Mouse (Mus musculus): Measurements from ENCODE around the gene Bpifb6.

The Bpifb6 gene

GRCm38 (mm10) chr2:153900088-153900487 lies at the start of gene Bpifb6:
Gene Bpifb6 (plus strand): TSS chr2:153900388.
- DNase-seq (ENCODE audit: low spot score): no peak

DNA sequence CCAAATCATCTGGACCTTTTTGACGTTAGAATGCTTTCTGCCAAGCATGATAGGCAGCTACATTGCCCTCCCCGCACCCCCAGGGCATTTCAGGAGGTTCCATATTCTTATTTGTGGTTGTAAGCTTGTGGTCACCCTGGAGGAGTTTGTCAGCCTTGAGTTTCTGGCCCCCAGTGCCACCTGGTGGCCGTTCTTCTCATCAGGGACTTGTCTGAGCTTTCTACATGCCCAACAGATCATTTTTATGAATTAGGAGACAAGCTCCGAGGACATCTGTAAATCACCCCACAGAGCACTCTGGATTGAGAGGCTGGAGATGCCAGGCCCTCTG lies 49.2 kb upstream of the Bpifb6 start:
- DNase-seq (ENCODE audit: low spot score): no peak

DNA sequence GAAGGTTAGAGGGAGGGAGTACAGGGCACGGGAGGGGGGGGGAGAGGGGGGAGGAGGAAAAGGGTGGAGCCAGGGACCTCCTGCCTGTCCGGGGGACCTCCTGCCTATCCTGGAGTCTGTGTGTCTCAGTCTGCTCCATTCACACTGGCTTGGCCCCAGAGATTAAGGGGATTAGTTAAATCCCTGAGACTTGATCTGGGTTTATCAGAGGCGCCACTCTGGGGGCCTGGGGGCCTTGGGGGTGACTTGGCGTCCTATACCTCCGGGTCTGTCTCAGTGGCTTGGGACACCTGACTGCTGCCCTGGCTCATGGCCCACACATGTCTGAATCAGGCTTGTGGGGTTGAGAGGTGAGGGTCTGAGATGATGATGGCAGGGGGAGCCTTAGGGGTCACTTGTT lies 46.6 kb upstream of the Bpifb6 start:
- no peak for DNase-seq (ENCODE audit: low spot score)

- DNase-seq (ENCODE audit: low spot score): no peak
Observed at GRCm38 (mm10) chr2:153859581-153859980, 40.6 kb upstream of the Bpifb6 start.

DNA sequence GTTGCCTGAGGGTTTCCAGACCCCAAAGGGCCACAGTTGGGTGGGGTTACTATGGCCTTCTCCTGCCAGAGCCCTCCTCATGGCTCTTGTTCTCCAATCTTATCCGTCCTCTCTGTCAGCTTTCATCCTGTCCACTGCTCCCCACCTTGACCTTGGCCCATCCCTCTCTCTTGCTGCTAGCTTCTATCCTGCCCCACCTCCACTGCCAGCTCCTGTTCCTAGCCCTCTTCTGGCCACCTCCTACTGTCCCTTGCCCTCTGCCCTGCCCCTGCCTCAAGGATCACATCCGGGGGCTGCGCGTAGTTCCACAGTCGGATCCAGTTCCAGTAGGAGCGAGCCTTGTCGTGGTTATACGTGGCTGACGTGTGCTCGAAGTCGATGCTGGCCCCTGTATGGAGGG lies 39.9 kb upstream of the Bpifb6 start:
- no peak for DNase-seq (ENCODE audit: low spot score)

DNA sequence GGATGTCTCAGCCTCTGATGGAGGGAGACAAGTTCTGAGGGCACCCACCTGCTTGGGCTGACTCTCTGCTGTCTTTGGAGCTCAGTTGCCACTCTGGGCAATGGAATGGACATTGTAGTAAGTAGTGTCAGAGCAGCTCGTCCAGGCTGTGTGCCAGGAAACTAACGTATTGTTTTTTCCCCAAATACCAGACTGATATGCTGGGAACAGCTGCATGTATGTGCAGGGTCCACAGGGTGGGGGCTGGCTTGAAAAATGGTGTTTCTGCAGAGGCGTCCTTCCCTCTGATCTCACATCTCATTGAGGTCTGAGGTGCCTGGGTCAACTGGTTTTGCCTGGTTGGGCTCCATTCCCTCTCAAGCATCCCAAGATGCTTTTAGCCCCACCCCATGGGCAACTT lies 39.5 kb upstream of the Bpifb6 start:
- DNase-seq (ENCODE audit: low spot score): no peak

GRCm38 (mm10) chr2:153861960-153862359 lies 38.2 kb upstream of the Bpifb6 start:
- no peak for DNase-seq (ENCODE audit: low spot score)

GRCm38 (mm10) chr2:153870984-153871383 lies 29.2 kb upstream of the Bpifb6 start, which contains the start of gene Sun5:
Gene Sun5 (minus strand): TSS chr2:153871084.
- no peak for DNase-seq (ENCODE audit: low spot score)

DNA sequence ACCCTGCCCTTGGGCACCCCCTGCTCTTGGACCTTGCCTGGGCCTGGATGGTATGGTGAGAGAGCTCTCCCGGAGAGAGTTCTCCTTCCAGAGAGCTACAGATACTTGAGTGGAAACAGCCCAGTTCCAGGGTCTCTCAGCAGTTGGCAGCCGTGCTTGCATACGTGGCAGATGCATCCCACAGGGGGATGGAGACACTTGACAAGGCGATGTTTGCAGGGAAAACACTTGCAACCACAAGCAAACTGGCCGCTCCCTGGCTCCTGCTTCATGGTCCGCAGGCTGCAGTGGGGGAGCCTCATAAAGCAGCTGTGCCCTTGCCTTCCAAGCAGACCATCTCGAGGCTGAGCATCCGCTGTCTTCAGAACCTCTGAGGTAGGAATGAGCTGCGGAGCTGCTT lies 25.4 kb upstream of the Bpifb6 start, which contains the start of gene Bpifb2:
TSS of gene Bpifb2 (plus strand) at position 301 of the 400 bp plus-strand sequence.
- no peak for DNase-seq (ENCODE audit: low spot score)

- DNase-seq (ENCODE audit: low spot score): no peak
Observed at GRCm38 (mm10) chr2:153899111-153899510, 1.1 kb upstream of the Bpifb6 start.

DNA sequence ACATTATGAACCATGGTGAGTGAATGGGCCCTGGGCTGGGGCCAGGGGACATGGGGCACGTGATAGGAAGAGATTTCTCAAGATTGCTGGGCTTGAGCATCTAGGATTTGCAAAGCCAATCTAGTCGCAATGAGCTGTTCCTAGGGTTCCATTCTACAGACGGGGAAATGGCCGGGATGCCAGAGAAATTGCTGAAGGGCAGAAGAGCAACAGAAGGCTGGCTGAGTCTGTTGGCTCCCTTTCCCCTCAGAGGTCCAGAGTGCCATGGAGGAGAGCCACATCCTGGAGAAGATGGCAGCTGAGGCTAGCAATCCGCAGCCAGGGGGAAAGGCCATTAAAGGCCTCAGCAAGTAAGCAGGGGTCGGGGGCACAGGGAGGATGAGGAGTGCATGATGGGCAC lies 2.5 kb downstream of the Bpifb6 start:
- no peak for DNase-seq (ENCODE audit: low spot score)

GRCm38 (mm10) chr2:153906626-153907025 lies 6.4 kb downstream of the Bpifb6 start:
- DNase-seq (ENCODE audit: low spot score): no peak

DNA sequence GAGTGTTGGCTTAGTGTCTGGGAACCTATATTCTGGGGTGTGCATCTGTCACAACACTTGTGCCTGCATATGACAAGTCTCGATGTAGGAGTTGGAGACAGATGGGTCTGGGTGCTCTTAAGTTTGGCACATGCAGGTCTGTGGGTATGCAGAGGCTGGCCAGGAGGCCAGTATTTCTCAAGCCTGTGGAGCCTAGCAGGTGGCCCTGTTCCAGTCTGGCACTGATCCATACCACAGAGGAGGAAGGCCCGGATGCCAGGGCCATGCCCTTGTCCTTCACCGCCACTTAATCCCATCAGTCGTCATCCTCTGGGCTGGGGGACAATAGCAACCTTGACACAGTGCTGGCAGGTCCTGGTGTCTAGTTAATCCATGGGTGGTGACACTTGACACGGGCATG lies 14.0 kb downstream of the Bpifb6 start:
- no peak for DNase-seq (ENCODE audit: low spot score)

GRCm38 (mm10) chr2:153917930-153918329 lies 17.7 kb downstream of the Bpifb6 start, which contains the start of gene Bpifb3:
Gene Bpifb3 (plus strand): TSS chr2:153918230.
- DNase-seq (ENCODE audit: low spot score): no peak

DNA sequence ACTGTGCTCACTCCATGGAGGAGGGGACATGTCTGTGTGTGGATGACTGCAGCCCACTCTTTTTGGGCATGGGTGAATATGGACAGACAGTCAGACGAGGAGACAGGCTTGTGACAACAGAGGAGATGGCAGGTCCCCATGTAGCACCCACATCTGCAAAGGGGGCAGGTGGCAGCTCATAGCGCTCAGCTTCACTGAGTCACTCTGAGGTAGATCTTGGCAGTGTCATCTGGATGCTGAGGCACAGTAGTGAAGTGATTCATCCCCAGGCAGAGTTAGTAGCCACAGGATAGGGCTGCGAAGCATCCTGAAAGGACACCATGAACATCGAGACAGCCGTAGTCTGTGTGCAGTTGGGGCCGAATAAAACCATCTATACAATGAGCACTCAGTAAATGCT lies 21.1 kb downstream of the Bpifb6 start:
- DNase-seq (ENCODE audit: low spot score): no peak

DNA sequence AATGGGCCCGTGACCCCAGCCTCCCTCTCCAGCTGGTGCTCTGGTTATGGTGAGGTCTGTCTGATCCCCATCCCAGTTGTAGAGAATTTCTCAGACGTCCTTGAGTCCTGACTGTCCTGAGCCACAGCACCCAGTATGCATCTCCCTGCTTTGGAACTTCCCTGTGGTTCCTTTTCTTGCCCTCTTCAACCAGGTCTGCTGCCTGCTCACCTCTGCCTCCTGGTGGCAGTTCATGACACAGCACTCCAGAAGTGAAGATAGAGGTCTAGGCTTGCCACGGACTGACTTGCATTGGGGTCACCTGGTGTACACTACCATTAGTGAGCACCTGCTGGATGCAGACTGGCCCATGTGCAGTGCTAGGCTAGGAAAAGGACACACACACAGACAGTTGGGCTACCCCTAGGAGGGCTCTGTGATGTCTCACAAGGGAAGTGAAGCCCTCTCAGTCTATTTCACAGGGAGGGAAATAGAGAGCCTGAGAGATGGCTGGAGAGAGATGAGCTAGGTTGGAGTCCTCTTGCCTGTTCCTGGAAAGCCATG lies 29.8 kb downstream of the Bpifb6 start:
- DNase-seq (ENCODE audit: low spot score): no peak

DNA sequence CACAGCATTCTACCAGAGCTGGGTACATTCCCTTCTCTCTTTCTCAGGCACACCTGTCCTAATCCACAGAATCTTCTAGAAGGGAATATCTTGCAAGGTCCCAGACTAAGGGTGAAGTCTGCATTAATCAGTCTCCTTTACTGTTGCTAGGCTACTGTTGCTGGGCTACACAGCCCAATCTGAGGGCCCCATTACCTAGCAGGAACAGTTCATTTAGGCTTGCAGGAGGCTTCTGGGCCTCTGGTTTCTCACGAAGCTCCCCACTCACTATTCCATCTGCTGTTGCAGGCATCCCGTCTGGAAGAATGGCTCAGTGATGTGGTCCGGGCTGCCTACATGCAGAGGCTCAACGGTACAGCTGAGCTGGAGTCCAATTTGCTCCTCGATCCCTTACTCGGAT lies 30.9 kb downstream of the Bpifb6 start:
- DNase-seq (ENCODE audit: low spot score): no peak

GRCm38 (mm10) chr2:153933311-153933710 lies 33.1 kb downstream of the Bpifb6 start:
- DNase-seq (ENCODE audit: low spot score): no peak

DNA sequence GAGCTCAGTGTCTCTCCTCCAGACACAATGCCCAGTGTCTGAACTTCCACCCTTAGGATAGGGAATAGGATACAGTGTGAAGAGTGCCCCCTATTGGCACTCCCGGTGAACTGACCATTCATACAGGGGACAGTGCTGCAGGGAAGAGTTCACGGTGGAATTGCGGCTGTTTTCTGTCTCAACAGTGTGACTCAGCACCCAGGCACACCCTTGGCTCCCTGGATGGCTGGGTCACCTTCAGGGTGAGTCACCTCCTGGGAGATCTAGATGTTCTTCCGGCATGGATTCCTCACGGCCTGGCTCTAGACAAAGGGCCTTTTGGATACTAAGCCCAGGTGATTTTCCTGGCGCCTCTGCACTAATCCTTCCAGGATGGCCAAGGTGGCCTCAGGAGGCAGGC lies 35.2 kb downstream of the Bpifb6 start:
- DNase-seq (ENCODE audit: low spot score): no peak

DNA sequence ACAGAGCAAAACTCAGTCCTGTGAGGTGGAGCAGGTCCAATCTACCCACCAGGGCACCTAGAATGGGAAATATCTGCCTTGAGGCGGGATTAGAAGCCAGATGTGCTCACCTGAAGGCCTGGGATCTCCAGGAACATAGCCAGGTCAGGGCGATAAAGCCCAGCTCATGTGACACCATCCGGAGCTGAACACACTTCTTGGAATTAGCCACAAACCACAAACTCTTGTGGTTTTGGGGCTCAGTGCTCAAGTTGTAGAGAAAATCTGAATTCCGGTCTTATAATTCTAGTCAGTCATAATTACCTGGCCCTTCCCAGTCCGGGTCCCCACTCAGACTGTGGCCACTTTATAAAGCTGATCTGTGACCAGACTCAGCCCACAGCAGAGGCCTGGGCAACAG lies 37.7 kb downstream of the Bpifb6 start, which contains the start of gene Bpifb4:
TSS of gene Bpifb4 (plus strand) at position 370 of the 400 bp plus-strand sequence.
- no peak for DNase-seq (ENCODE audit: low spot score)

DNA sequence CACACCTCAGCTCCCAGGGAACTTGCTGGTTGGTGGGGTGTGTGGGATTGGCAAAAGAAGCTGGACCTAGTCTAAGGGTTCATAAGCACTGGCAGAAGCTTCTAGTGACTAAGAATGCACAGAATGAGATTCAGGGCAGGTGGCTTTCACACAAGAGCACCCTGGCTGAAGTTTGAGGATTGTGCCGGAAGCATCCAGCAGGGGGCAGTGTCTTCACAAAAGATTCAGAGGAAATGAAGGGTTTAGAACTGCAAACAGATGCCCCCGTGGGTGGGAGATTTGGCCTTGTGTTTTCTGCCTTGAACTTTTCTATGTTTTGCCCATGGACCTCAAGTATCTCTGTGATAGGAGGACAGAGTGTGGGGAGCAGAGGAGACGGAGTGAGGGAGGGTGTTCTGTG lies 43.3 kb downstream of the Bpifb6 start:
- DNase-seq (ENCODE audit: low spot score): peak; percentile 14

DNA sequence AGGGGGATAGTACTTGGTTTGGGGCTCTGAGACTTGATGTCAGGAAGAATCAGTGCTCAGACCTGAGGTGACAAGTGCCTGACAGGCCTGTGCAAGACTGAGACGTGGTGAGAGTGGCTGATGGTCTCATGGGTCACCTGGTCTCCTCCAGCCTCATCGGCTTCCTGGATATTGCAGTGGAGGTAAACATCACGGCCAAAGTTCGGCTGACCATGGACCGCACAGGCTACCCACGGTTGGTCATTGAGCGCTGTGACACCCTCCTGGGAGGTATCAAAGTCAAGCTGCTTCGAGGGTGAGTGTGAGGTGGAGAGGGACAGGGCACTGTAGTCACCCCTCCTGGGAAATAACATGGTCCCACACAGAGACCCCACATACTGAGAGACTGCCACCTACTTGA lies 44.4 kb downstream of the Bpifb6 start:
- DNase-seq (ENCODE audit: low spot score): no peak

GRCm38 (mm10) chr2:153952897-153953296 lies 52.7 kb downstream of the Bpifb6 start:
- peak; percentile 27 for DNase-seq (ENCODE audit: low spot score)

GRCm38 (mm10) chr2:153953836-153954235 lies 53.6 kb downstream of the Bpifb6 start:
- DNase-seq (ENCODE audit: low spot score): no peak
